Mouse (Mus musculus) kidney, postnatal 0 days (tissue): ENCODE results near the gene Nxpe4. TPM values are rescaled to one million over a fixed set of nuclear protein-coding genes. Genes with fewer than 3 reads are reported as not detected.

Source experiments
- ATAC-seq: fragments of 200-750 bp; cut with Nextera tagmentation; replicated peaks from 2 replicates; pipeline ENCODE4 v1.8.0; 2017; ENCODE audit warnings: low read depth, moderate number of reproducible peaks, moderate TSS enrichment, moderate library complexity; ENCODE audit not compliant: low FRiP score
- DNase-seq: peaks from one replicate; pipeline ENCODE4 v3.0.0-alpha.2; 2016; ENCODE audit warnings: low spot score
- H3K27ac ChIP-seq: fragments of 300-500 bp; sonication (generic); 2 replicates; pipeline ENCODE4 v1.5.1; 2014; ENCODE audit warnings: mild to moderate bottlenecking
- H3K27me3 ChIP-seq: fragments of 300-500 bp; sonication (generic); 2 replicates; pipeline ENCODE4 v1.6.1; 2014; ENCODE audit warnings: low read length, mixed read lengths; ENCODE audit not compliant: insufficient read depth
- H3K36me3 ChIP-seq: fragments of 300-500 bp; sonication (generic); 2 replicates; pipeline ENCODE4 v1.6.1; 2014; ENCODE audit warnings: low read length, mixed read lengths; ENCODE audit not compliant: insufficient read depth
- H3K4me1 ChIP-seq: fragments of 300-500 bp; sonication (generic); replicated peaks from 2 replicates; pipeline ENCODE4 v1.6.1; 2014; ENCODE audit warnings: antibody characterized with exemption, low read length, mixed read lengths; ENCODE audit not compliant: insufficient read depth
- H3K4me2 ChIP-seq: fragments of 300-500 bp; sonication (generic); 2 replicates; pipeline ENCODE4 v1.6.1; 2014; ENCODE audit warnings: mild to moderate bottlenecking, low read length, moderate library complexity, mixed read lengths
- H3K4me3 ChIP-seq: fragments of 300-500 bp; sonication (generic); replicated peaks from 2 replicates; pipeline ENCODE4 v1.5.1; 2014; ENCODE audit warnings: low read depth, low read length
- H3K9ac ChIP-seq: fragments of 300-500 bp; sonication (generic); 2 replicates; pipeline ENCODE4 v1.6.1; 2014; ENCODE audit warnings: low read depth, low read length
- H3K9me3 ChIP-seq: fragments of 300-500 bp; sonication (generic); replicated peaks from 2 replicates; pipeline ENCODE4 v1.6.1; 2016; ENCODE audit warnings: low read length, inconsistent platforms, mixed read lengths
- CTCF ChIP-seq: IDR thresholded peaks from 2 replicates; pipeline ENCODE4 v1.5.1; 2016; ENCODE audit warnings: antibody characterized with exemption, low read depth, mild to moderate bottlenecking, moderate library complexity
- WGBS: fragments of 180-500 bp; shearing (Covaris S2); extraction: QIAGEN DNeasy Blood & Tissue Kit; methylation state at CpG from one replicate; pipeline ENCODE4 v1.1.7; 2014; 5-methylcytosine and 5-hydroxymethylcytosine counted together
- polyA plus RNA-seq: library from polyadenylated mRNA; unstranded; fragments of >200 nt; fragmentation: Nextera tagmentation; extraction: Ambion mirVana; gene quantifications from 2 replicates; pipeline ENCODE4 v1.2.1, GENCODE M21; 2015

Gene Nxpe4
- polyA plus RNA-seq, 1 experiment from 2014 or later: 8.9 TPM

GRCm38 (mm10) chr9:48211912-48212311 is 50.1 kb downstream of the Nxpe4 start:
- ATAC-seq: no peak
- H3K4me1 ChIP-seq: no peaks in the 10 kb centered on the region
- TF ChIP-seq CTCF: no peak
- H3K9me3 ChIP-seq: no peaks in the 10 kb centered on the region
- H3K4me2 ChIP-seq: no peak overlapping the region
- H3K9ac ChIP-seq: no peak overlapping the region
- no peaks in the 10 kb centered on the region for H3K36me3 ChIP-seq
- DNase-seq: no peak
- H3K27ac ChIP-seq: no peak overlapping the region
- WGBS: 93% methylated on average over 5 of the region's 5 CpGs
- no peak overlapping the region for H3K4me3 ChIP-seq
- H3K27me3 ChIP-seq: no peaks in the 10 kb centered on the region

- DNase-seq (no peak), ATAC-seq (no peak)
- Histone ChIP-seq H3K4me2 (no peak overlapping the region), H3K36me3 (no peaks in the 10 kb centered on the region), H3K27ac (no peak overlapping the region), H3K4me3 (no peak overlapping the region), H3K9me3 (no peaks in the 10 kb centered on the region), H3K9ac (no peak overlapping the region), H3K27me3 (no peaks in the 10 kb centered on the region), H3K4me1 (no peaks in the 10 kb centered on the region)
- WGBS: 88% methylated on average over 9 of the region's 9 CpGs
- TF ChIP-seq CTCF: no peak
These were observed 52.9 kb downstream of the Nxpe4 start for GRCm38 (mm10) chr9:48214751-48215150.

GRCm38 (mm10) chr9:48216091-48217001 is 54.5 kb downstream of the Nxpe4 start:
- H3K4me3 ChIP-seq: no peak overlapping the region

GRCm38 (mm10) chr9:48230706-48231105 is 68.9 kb downstream of the Nxpe4 start:
- 89% methylated on average over 3 of the region's 3 CpGs for WGBS
- no peak for DNase-seq

More at GRCm38 (mm10) chr9:48216091-48217001, 54.5 kb downstream of the Nxpe4 start:
- DNase-seq (no peak), ATAC-seq (no peak)
- no peaks in the 10 kb centered on the region for H3K9me3 ChIP-seq
- H3K27me3 ChIP-seq: no peaks in the 10 kb centered on the region
- no peaks in the 10 kb centered on the region for H3K36me3 ChIP-seq
- H3K4me1 ChIP-seq: no peaks in the 10 kb centered on the region
- WGBS: 79% methylated on average over 13 of the region's 13 CpGs
- TF ChIP-seq CTCF: no peak
- no peak overlapping the region for H3K27ac ChIP-seq
- H3K9ac ChIP-seq: no peak overlapping the region
- no peak overlapping the region for H3K4me2 ChIP-seq

GRCm38 (mm10) chr9:48236455-48236854 is 74.6 kb downstream of the Nxpe4 start:
- WGBS: 66% methylated on average over 6 of the region's 6 CpGs

More at GRCm38 (mm10) chr9:48230706-48231105, 68.9 kb downstream of the Nxpe4 start:
- Histone ChIP-seq H3K9me3 (no peaks in the 10 kb centered on the region), H3K9ac (no peak overlapping the region), H3K27me3 (no peaks in the 10 kb centered on the region), H3K27ac (no peak overlapping the region), H3K4me1 (no peaks in the 10 kb centered on the region), H3K36me3 (no peaks in the 10 kb centered on the region), H3K4me3 (no peak overlapping the region), H3K4me2 (no peak overlapping the region)
- ATAC-seq: no peak
- no peak for TF ChIP-seq CTCF

GRCm38 (mm10) chr9:48238153-48238755 is 76.4 kb downstream of the Nxpe4 start:
- Histone ChIP-seq H3K4me3 (no peak overlapping the region), H3K36me3 (no peaks in the 10 kb centered on the region), H3K9ac (no peak overlapping the region), H3K4me2 (no peak overlapping the region), H3K27me3 (no peaks in the 10 kb centered on the region), H3K27ac (no peak overlapping the region), H3K4me1 (no peaks in the 10 kb centered on the region), H3K9me3 (no peaks in the 10 kb centered on the region)
- peak; percentile 6 for DNase-seq
- no peak for ATAC-seq
- TF ChIP-seq CTCF: peak; percentile 61
- WGBS: 83% methylated on average over 9 of the region's 9 CpGs

More at GRCm38 (mm10) chr9:48236455-48236854, 74.6 kb downstream of the Nxpe4 start:
- no peak for TF ChIP-seq CTCF
- ATAC-seq (no peak), DNase-seq (no peak)
- H3K27ac ChIP-seq: no peak overlapping the region
- no peak overlapping the region for H3K4me3 ChIP-seq
- H3K9ac ChIP-seq: no peak overlapping the region
- no peaks in the 10 kb centered on the region for H3K9me3 ChIP-seq
- no peaks in the 10 kb centered on the region for H3K27me3 ChIP-seq
- no peak overlapping the region for H3K4me2 ChIP-seq
- H3K36me3 ChIP-seq: no peaks in the 10 kb centered on the region
- no peaks in the 10 kb centered on the region for H3K4me1 ChIP-seq
